Mouse (Mus musculus): ENCODE measurements around the gene Suds3.

Suds3 gene

DNA sequence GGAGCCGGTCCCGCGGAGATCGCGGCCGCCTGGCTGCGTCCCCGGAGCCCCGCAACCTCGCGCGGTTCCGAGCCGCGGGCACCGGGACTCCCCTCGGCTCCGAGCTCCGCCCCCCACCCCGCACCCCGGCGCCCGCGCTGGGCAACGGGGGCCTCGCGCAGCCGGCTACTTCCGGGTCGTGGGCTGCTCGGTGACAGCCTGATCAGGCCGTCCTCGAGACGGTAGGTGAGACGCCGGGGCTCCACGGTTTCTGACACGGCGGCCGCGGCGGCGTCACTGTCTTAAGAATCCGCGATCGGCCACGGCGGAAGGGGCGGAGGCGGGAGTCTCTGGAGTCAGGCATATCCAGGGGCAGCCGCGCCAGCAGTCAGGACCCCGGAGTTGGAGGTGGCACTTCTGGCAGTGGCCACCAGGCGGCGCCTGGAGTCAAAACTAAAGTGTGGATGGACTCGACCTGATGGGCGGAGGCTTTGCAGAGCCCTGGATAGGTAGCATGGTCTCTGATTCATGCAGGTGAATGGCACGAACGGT is at the start of gene Suds3:
Gene Suds3, minus strand, starts transcription at position 278 of the 531 bp plus-strand sequence.
- peak; percentile 98 for DNase-seq (ENCODE audit: low spot score)

DNA sequence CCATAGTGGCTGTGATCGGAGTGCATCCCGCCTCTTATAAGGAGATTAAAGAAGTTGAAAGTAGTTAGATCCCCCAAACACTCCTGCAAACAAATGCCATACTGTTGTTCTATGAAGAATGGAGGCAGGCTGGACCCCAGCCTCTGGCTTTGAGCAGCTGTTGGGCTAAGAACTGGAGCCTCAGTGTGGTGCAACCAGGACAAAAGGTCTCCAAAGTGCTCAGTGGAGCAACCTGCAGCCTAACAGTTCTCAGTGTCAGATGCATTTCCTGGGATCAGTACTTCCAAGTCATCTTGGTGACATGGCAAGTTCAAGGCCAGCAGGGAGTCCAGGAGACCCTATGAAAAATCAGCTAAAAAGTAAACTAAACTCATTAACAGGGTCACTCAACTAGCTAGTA is 49.0 kb upstream of the Suds3 start:
- no peak for DNase-seq (ENCODE audit: low spot score)

DNA sequence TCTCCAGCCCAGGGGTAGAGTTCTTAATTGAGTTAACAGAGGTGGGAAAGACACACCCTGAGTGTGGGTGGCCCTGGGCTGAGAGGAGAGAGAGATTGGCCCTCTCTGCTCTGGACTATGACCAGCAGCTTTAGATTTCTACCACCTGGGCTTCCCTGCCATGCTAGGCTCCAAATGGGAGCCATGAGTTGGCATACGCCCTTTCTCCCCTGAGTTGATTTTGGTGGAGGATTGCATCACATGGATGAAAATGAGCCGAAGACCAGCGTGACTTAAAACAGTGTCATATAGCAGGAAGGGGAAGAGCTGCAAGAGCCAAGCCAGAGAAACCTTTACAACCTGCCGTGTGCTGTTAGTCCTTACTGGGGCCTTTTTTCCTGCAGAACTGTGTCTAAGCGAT is 48.6 kb upstream of the Suds3 start:
- DNase-seq (ENCODE audit: low spot score), result no peak

GRCm38 (mm10) chr5:117163790-117164189 is 47.9 kb upstream of the Suds3 start:
- DNase-seq (ENCODE audit: low spot score), result no peak

DNA sequence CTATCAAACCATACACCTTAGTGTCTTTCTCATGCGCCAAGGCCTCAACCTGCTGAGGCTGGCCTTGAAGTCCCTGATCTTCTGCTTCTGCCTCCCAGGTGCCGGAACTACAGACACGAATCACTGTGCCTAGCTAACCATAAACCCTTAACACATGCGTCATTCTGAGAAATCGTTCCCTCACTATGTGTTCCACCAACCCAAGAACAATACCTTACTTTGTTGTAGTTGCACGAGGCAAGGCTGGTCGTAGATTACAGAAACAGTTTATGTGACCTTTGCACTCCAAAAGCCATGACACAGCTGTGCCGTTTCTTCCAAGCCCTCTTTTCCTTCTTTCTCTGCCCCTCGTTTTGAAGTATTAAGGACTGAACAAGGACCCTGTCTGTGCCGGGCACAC is 44.6 kb upstream of the Suds3 start:
- DNase-seq (ENCODE audit: low spot score), result no peak

DNA sequence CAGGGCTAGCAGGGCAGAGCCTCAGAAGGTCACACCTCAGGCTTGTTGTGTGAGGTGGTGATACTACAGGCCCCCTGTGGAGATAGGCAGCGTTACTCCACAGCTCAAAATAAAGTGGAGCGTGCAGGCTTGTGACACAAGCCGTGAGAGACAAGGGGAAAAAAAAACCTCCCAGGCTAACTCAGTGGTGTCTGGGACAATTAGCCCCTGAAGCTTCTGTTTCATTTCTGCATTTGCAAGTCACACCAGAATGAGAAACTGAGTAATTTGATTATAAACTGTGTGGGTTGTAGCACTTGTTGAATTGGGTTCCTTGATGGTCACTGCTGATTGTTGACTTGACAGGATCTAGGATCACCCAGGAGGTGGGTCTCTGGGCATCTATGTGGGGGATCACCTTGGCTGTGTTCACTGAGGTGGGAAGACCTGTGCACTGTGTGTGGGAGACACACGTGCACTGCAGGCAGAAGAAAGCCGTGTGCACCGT is 43.9 kb upstream of the Suds3 start:
- no peak for DNase-seq (ENCODE audit: low spot score)

DNA sequence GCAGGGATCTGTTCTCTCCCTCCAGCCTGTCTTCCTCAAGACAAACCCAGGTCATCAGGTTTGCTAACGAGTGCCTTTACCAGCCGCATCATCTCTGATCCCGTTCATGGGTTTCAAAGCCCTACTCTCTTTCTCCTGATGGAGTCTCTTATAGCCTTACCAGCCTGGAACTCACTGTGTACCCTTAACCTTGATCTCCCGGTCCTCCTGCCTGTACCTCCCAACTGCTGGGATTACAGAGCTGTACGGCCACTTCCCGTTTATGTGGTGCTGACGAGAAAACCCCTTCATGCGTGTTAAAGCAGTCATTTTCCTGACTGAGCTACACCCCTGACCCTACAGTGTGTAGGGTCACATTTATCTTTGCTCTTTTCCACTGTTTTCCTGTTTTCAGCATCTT is 43.4 kb upstream of the Suds3 start:
- no peak for DNase-seq (ENCODE audit: low spot score)

GRCm38 (mm10) chr5:117158335-117159018 is 42.6 kb upstream of the Suds3 start:
- DNase-seq (ENCODE audit: low spot score), result no peak

GRCm38 (mm10) chr5:117153527-117154091 is 37.7 kb upstream of the Suds3 start:
- no peak for DNase-seq (ENCODE audit: low spot score)

- DNase-seq (ENCODE audit: low spot score), result no peak
These were observed 37.0 kb upstream of the Suds3 start for GRCm38 (mm10) chr5:117152944-117153343.

GRCm38 (mm10) chr5:117150068-117150467 is 34.2 kb upstream of the Suds3 start:
- no peak for DNase-seq (ENCODE audit: low spot score)

DNA sequence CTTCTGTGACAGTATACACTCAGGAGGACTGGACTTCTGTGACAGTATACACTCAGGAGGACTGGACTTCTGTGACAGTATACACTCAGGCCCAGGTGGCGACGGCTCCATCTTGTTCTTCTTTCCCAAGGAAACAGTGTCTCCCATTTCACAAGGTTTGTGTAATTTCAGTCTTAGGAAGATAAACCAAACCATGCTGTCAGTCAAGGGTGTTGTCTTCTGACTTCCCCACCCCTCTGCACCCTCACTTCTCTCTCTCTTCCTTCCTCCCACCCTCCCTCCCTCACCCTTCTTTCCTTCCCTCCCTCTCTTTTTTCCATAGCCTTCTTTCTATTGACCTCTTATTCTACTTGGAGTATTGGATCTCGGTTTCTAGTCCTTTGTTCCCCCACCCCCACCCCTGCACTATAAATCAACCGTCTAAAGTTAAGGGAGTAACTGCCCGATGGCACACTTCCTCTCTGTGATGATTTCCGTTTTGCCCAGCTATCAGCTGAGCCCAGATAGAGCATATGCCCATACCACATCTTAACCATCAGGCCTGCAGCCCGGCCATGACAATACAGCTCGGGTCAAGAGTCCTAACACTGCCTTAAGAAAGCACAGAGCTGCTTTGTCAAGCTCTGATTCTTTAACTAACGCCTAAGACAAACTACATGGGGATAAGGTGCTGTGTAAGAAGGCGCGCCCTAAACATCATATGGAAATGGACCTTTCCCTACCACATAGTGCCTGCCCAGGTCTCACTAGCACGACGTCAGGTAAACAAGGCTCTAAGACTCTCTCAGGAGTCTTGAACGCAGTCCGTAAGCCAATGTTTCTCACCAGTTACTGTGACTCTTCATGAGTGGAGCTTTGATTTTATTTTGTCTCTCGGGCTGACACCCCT is 33.4 kb upstream of the Suds3 start:
- no peak for DNase-seq (ENCODE audit: low spot score)

GRCm38 (mm10) chr5:117147187-117148095 is 31.5 kb upstream of the Suds3 start:
- DNase-seq (ENCODE audit: low spot score), result no peak

DNA sequence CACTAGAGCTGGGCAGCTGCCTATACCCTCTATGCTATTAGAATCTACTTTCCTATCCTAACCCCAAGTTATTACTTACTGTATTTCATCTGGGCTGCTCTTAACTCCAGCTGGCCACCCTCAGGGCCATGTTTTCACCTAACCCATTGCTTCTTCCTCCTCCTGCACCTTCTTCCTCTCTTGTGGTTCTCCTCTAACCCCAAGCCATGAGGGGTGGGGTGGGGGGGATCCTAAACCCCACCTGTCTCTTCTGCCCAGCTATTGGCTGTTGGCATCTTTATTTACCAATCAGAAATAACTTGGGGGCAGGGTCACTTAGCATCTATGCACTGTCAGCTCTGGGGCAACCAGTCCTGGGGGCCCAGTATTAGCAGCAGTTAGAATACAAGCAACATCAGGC is 30.3 kb upstream of the Suds3 start:
- no peak for DNase-seq (ENCODE audit: low spot score)

GRCm38 (mm10) chr5:117143721-117144135 is 27.8 kb upstream of the Suds3 start:
- DNase-seq (ENCODE audit: low spot score), result no peak

DNA sequence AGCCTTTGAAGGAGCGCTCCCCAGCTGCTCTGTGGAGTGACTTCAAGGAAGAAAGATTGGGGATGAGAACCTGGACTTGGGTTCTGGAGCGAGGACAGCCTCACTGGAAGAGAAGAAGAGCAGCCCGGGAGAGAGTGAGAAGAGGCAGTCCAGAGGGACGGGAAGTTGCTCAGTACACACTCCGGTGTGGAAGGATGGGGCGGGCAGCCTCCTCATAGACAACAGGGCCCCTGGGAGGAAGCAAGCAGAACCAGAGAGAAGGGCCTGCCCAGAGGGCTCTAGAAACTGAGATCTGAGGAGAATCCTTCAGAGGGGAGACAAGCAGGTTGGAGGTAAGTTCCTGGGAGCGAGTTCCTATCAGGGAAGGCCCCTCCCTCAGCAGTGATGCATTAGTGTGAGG is 24.5 kb upstream of the Suds3 start:
- no peak for DNase-seq (ENCODE audit: low spot score)

- DNase-seq (ENCODE audit: low spot score), result no peak
These were observed 23.9 kb upstream of the Suds3 start for GRCm38 (mm10) chr5:117139822-117140221.

- no peak for DNase-seq (ENCODE audit: low spot score)
These were observed 22.5 kb upstream of the Suds3 start for GRCm38 (mm10) chr5:117138295-117138988.

DNA sequence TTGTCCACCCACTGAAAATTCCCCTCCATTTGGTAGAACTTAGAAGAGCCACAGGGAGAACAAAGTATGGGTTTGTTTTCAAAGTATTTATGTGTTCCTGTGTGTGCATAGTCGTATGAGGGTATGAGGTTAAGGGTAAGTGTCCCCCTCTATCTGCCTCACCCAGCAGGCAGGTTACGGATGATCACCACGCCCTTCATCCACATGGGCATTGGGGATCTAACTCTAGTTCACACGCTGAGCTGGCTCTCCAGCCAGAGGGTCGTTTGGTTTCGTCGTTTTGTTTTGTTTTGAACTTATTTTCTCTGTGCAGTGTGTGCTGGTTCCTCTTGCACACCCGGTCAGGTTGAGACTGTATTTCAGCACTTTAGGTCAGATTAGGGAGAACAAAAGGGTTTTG is 21.7 kb upstream of the Suds3 start:
- no peak for DNase-seq (ENCODE audit: low spot score)

- no peak for DNase-seq (ENCODE audit: low spot score)
These were observed 21.1 kb upstream of the Suds3 start for GRCm38 (mm10) chr5:117137011-117137410.

DNA sequence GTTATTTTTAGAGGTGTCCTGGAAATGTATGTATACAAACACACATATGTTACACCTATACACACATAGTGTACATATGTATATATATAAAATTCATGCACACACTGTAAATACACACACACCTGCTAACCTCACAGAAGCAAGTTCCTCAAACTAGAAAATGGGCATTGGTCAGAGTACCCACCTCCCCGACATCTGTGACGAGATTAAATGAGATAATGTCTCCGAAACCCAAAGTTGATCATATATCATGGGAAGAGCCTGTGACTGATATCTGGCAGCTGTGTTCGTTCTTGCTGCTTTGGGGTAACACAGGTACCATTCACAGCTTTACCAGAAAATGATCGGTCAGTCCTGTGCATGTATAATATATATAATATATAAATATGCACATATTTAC is 20.7 kb upstream of the Suds3 start:
- no peak for DNase-seq (ENCODE audit: low spot score)
